Mouse (Mus musculus) ES-E14 (cell line): ENCODE data around the gene Kctd20. TPM values are rescaled to one million over a fixed set of nuclear protein-coding genes. Genes with fewer than 3 reads are reported as not detected.

Experiments
- DNase-seq: peaks from one replicate; pipeline ENCODE4 v3.0.0-alpha.2; 2013; ENCODE audit warnings: low read depth, low spot score
- H3K27ac ChIP-seq: 2 replicates; pipeline ENCODE4 v1.5.1; 2012; ENCODE audit warnings: low read depth, mild to moderate bottlenecking, low read length, moderate library complexity, mixed read lengths; ENCODE audit not compliant: poor library complexity, insufficient read depth, severe bottlenecking
- H3K36me3 ChIP-seq: 2 replicates; pipeline ENCODE4 v1.6.1; 2012; ENCODE audit warnings: mild to moderate bottlenecking, low read length, moderate library complexity, mixed read lengths; ENCODE audit not compliant: control insufficient read depth, poor library complexity, insufficient read depth, severe bottlenecking
- H3K4me1 ChIP-seq, 2 experiments: fragments of 150-350 bp in 1 of 2; sonication (generic) in 1 of 2; 2 replicates each; pipeline ENCODE4 v1.6.1; 2012; ENCODE audit warnings: low read length in 2 of 2, mild to moderate bottlenecking in 1 of 2, mixed read lengths in 1 of 2; ENCODE audit not compliant: control insufficient read depth in 2 of 2, insufficient read depth in 2 of 2, poor library complexity in 1 of 2
- H3K4me3 ChIP-seq, 2 experiments: fragments of 150-350 bp in 1 of 2; sonication (generic) in 1 of 2; 2 replicates each; pipeline ENCODE4 v1.5.1; 2012; ENCODE audit warnings: low read length in 2 of 2, low read depth in 1 of 2, mild to moderate bottlenecking in 1 of 2, mixed read lengths in 1 of 2; ENCODE audit not compliant: insufficient read depth in 1 of 2, poor library complexity in 1 of 2, severe bottlenecking in 1 of 2
- H3K9ac ChIP-seq: 2 replicates; pipeline ENCODE4 v1.6.1; 2012; ENCODE audit warnings: low read depth, mild to moderate bottlenecking, low read length, mixed read lengths; ENCODE audit not compliant: poor library complexity, insufficient read depth, severe bottlenecking
- H3K9me3 ChIP-seq: fragments of 150-350 bp; sonication (generic); 2 replicates; pipeline ENCODE4 v1.6.1; 2012; ENCODE audit warnings: low read depth, mild to moderate bottlenecking, low read length; ENCODE audit not compliant: control insufficient read depth, insufficient read depth
- CHD2 ChIP-seq: IDR thresholded peaks from 2 replicates; pipeline ENCODE4 v1.6.1; 2014; ENCODE audit warnings: mild to moderate bottlenecking, low read depth, low read length, inconsistent platforms
- HCFC1 ChIP-seq: IDR thresholded peaks from 2 replicates; pipeline ENCODE4 v1.6.1; 2012; ENCODE audit warnings: low read length, inconsistent platforms, borderline replicate concordance; ENCODE audit not compliant: insufficient read depth
- MAFK ChIP-seq: IDR thresholded peaks from 2 replicates; pipeline ENCODE4 v1.6.1; 2014; ENCODE audit warnings: mild to moderate bottlenecking, low read depth, low read length, inconsistent platforms; ENCODE audit not compliant: insufficient read depth
- ZC3H11A ChIP-seq: IDR thresholded peaks from 2 replicates; pipeline ENCODE4 v1.6.1; 2012; ENCODE audit warnings: low read depth, mild to moderate bottlenecking, inconsistent platforms, low read length, borderline replicate concordance
- ZNF384 ChIP-seq: IDR thresholded peaks from 2 replicates; pipeline ENCODE4 v1.6.1; 2012; ENCODE audit warnings: low read depth, low read length, inconsistent platforms
- in situ Hi-C, 2 experiments: fragments of 600-800 bp; cut with MboI; formaldehyde crosslinking; loops; one replicate each; pipeline ENCODE4 v1.15.1; 2025; ENCODE audit warnings: low sequenced_read_pairs in 2 of 2, inconsistent platforms in 1 of 2; ENCODE audit not compliant: unreplicated experiment in 2 of 2
- total RNA-seq: library from RNA; depleted of rRNA; stranded (reverse); fragments of 300-350 nt; gene quantifications from 2 replicates; pipeline ENCODE4 v1.2.3, GENCODE M21; 2012

The Kctd20 gene
- total RNA-seq, 1 experiment: 46.9 TPM

DNA sequence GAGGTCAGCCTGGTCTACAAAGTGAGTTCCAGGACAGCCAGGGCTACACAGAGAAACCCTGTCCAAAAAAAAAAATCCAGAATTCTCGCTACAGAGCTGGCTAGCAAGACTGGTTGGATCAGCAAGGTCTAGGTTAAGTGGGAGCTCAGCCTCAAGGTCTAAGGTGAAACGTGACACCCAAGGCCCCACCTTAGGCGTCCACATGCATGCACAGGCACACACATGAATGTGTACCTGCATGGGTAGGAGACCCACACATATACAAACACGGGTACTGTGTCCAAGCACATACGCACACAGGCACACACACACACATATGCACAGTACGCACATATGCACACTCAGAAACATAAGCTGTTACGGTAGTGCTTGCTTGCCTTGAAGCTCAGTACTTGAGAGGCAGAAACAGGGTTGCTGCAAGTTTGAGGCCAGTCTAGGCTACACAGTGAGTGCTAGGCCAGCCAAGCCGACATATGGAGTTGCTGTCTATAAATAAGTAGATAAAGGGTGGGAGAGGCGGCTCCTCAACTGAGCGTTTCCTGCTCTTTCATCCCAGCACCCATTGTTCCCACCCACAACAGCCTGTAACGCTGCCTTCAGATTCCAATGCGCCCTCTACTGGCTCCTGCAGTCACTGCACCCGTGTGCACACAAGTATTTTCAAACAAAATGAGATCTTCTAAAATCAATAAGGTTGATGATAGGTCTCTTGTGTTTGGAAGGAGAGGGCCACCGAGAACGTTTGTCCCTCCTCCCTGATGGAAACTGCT is 24.7 kb upstream of the Kctd20 start:
- in situ Hi-C loops: no loop called here

DNA sequence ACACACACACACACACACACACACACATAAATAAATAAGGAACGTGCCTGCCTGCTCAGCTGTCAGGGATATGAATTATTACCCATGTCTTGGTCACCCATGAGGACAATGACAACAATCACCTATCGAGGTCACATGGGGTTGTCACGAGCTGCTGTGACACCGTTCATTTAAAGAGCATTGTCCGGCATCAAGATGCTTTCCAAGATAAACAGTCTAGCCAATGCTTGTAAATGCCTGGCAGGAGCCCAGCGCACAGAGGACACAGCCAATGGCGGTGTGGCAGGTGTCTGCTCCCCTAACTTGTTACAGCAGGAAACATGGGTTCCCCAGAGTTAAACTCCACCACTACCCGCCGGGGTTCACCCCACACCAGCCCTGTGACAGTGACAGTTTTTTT is 23.7 kb upstream of the Kctd20 start:
- Histone ChIP-seq H3K36me3 (no peaks in the 10 kb centered on the region), H3K9ac (no peak overlapping the region), H3K4me1 (peaks cover 2 to 14% of the 10 kb centered on the region in 2 experiments; a peak in 2 of 4 replicates), H3K4me3 (no peak overlapping the region), H3K27ac (no peak overlapping the region), H3K9me3 (no peaks in the 10 kb centered on the region)
- DNase-seq: no peak
- in situ Hi-C loops: no loop called here
- TF ChIP-seq MAFK (no peak), CHD2 (no peak), HCFC1 (no peak), ZNF384 (no peak), ZC3H11A (no peak)

More for the DNA sequence above, 24.7 kb upstream of the Kctd20 start:
- peak; percentile 88 for DNase-seq
- Histone ChIP-seq H3K4me3 (no peak overlapping the region), H3K9ac (no peak overlapping the region), H3K36me3 (no peaks in the 10 kb centered on the region), H3K4me1 (peaks cover 2 to 14% of the 10 kb centered on the region in 2 experiments; a peak in 2 of 4 replicates), H3K27ac (no peak overlapping the region), H3K9me3 (no peaks in the 10 kb centered on the region)
- TF ChIP-seq HCFC1: no peak; the same call in 1 of the 2 replicates
- TF ChIP-seq ZC3H11A: 0 out of 2 replicates have a peak, but pooled peaks have one; percentile 29

DNA sequence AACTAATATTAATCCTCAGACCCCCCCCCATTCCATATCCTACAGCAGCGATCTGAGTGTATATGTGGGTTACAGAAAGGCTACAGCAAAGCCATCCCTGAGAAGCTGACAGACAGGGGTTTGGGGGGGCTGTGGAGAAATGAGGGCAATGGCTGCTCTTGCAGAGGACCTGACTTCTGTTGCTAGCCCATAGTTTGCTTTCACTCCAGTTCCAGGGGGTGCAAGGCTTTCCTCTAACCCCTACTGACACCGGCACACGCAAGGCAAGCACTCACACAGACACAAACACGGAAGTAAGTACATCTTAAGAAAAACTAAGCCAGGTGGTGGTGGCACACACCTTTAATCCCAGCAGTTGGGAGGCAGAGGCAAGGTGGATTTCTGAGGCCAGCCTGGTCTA is 22.4 kb upstream of the Kctd20 start:
- Histone ChIP-seq H3K9ac (no peak overlapping the region), H3K4me1 (peaks cover 2 to 14% of the 10 kb centered on the region in 2 experiments; a peak in 2 of 4 replicates), H3K27ac (no peak overlapping the region), H3K36me3 (no peaks in the 10 kb centered on the region), H3K4me3 (no peak overlapping the region), H3K9me3 (no peaks in the 10 kb centered on the region)
- DNase-seq: no peak
- in situ Hi-C loops: no loop called here
- TF ChIP-seq ZNF384 (no peak), MAFK (no peak), ZC3H11A (no peak), CHD2 (no peak), HCFC1 (no peak)

DNA sequence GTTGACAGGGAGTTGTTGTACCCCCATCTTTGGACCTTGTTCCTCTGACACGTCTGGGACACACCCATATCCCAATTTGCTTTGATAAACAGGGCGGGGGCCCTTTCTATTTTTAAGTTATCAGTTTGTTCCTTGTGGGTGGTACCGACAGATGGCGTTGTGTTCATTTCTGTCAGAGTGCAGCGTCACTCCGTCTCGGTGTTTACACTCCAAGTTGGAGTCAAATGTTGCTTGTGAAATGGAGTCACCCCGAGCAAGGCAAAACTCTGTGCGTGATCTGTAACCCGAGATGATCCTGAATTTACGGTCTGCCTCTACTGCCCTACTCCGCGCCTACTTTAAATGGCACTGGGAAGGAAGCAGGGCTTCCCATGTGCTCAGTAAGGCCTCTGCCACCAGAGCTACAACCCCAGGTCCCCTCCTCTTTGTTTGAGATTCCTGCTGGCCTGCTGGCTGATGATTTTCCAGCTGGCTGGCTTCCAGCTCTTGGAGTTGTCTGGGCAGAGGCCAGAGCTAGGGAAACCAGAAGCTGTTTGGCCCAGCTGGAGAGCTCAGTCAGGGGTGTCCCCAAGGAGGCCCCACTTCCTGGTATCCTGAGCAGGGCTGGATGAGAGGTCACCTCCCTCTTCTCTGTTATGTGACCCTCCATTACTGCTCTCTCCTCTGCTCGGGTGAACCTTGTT is 21.2 kb upstream of the Kctd20 start:
- Histone ChIP-seq H3K27ac (peak overlapping the region; percentile 54), H3K9me3 (no peaks in the 10 kb centered on the region), H3K36me3 (no peaks in the 10 kb centered on the region), H3K4me3 (no peak overlapping the region; a peak in 2 of 4 replicates), H3K9ac (peak overlapping the region; percentile 45; the same call in 1 of the 2 replicates), H3K4me1 (peaks cover 2 to 14% of the 10 kb centered on the region in 2 experiments; a peak in 2 of 4 replicates)
- peak; percentile 40 for DNase-seq
- TF ChIP-seq MAFK (peak; percentile 65; the same call in 1 of the 2 replicates), HCFC1 (no peak)
- in situ Hi-C loops: no loop called here
